Mouse (Mus musculus): ENCODE data around the gene Pdzrn3. TPM values are rescaled to one million over a fixed set of nuclear protein-coding genes. Genes with fewer than 3 reads are reported as not detected.

Pdzrn3 gene
- total and polyA plus RNA-seq, 3 experiments, result 0.08 TPM; not detected in 2

- Histone ChIP-seq H3K4me1 (ENCODE audit: control insufficient read depth in 1 of 2, insufficient read depth in 2 of 2, low read length in 2 of 2) (no peaks in the 10 kb centered on the region), H3K4me3 (ENCODE audit: control insufficient read depth in 1 of 2, insufficient read depth in 1 of 2, low read depth in 2 of 2, low read length in 2 of 2) (no peak overlapping the region), H3K9me3 (replicated peaks; ENCODE audit: insufficient read depth, low read length) (no peaks in the 10 kb centered on the region), H3K27me3 (ENCODE audit: control insufficient read depth in 1 of 2, insufficient read depth in 2 of 2, low read length in 2 of 2) (peaks cover 0 to 1% of the 10 kb centered on the region in 2 experiments; a peak in 3 of 4 replicates), H3K9ac (ENCODE audit: control insufficient read depth, low read depth, low read length, poor library complexity, severe bottlenecking) (no peak overlapping the region), H3K36me3 (ENCODE audit: control insufficient read depth in 1 of 2, insufficient read depth in 2 of 2, low read length in 2 of 2) (no peaks in the 10 kb centered on the region), H3K27ac (ENCODE audit: control insufficient read depth, low read depth, low read length) (no peak overlapping the region), H3K79me2 (ENCODE audit: control insufficient read depth, insufficient read depth, low read length, poor library complexity) (no peaks in the 10 kb centered on the region)
- no peak for DNase-seq (ENCODE audit: low read depth, low spot score)
- no peak for TF ChIP-seq MAX (IDR thresholded peaks at IDR 0.05; ENCODE audit: low read length)
- TF ChIP-seq TBP (IDR thresholded peaks at IDR 0.05; ENCODE audit: low read depth, low read length), result no peak
- TF ChIP-seq SIN3A (IDR thresholded peaks at IDR 0.05; ENCODE audit: low read length), result no peak
- TF ChIP-seq MAZ (IDR thresholded peaks at IDR 0.05; ENCODE audit: low read depth, low read length), result no peak
- TF ChIP-seq USF1 (IDR thresholded peaks at IDR 0.05; ENCODE audit: low read depth, low read length), result no peak
- no peak for TF ChIP-seq TCF12 (IDR thresholded peaks at IDR 0.05; ENCODE audit: low read depth, low read length)
Observed at GRCm38 (mm10) chr6:101254652-101255051, 123.0 kb downstream of the Pdzrn3 start.

DNA sequence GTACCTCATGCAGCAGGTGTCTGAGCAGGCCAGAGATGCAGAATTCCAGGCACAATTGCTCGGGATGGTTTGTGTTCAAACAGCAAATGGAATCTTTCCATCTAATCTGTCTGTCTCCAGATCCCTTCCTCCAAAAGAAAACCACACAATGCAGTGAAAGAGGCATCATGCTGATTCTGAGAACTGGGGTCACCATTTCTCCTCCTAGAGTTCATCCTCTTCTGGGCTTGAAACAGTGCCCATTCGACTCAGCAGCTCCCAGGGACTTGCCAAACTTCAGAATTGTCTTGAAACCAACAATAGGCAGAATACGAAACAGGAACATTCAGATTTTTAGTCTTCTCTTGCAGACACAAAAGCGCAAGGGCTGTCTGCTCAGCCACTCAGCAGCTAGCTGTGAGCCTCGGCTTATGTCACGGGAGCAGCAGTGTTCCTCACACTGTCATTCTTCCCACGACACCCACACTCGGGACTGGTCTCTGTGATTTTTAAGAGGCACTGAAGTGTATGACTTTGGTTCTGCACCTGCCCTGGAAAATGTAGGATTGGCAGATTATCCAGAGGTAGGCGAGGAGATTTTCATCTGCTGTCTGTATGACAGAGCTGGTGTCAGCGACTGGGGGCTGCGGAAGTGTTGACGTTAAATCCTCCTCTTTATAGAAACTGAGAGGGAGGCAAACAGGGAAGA is 125.6 kb downstream of the Pdzrn3 start:
- H3K4me3 ChIP-seq (ENCODE audit: control insufficient read depth in 1 of 2, insufficient read depth in 1 of 2, low read depth in 2 of 2, low read length in 2 of 2), result no peak overlapping the region
- no peaks in the 10 kb centered on the region for H3K9me3 ChIP-seq (replicated peaks; ENCODE audit: insufficient read depth, low read length)
- H3K27ac ChIP-seq (ENCODE audit: control insufficient read depth, low read depth, low read length), result no peak overlapping the region
- no peak for DNase-seq (ENCODE audit: low read depth, low spot score)
- no peaks in the 10 kb centered on the region for H3K4me1 ChIP-seq (ENCODE audit: control insufficient read depth in 1 of 2, insufficient read depth in 2 of 2, low read length in 2 of 2)
- H3K79me2 ChIP-seq (ENCODE audit: control insufficient read depth, insufficient read depth, low read length, poor library complexity), result no peaks in the 10 kb centered on the region
- H3K9ac ChIP-seq (ENCODE audit: control insufficient read depth, low read depth, low read length, poor library complexity, severe bottlenecking), result no peak overlapping the region
- no peaks in the 10 kb centered on the region for H3K36me3 ChIP-seq (ENCODE audit: control insufficient read depth in 1 of 2, insufficient read depth in 2 of 2, low read length in 2 of 2)
- TF ChIP-seq CTCF (IDR thresholded peaks at IDR 0.05 in 2 of 3, conservative IDR thresholded peaks at IDR 0.05 in 1 of 3; ENCODE audit: control insufficient read depth in 1 of 3, insufficient read depth in 1 of 3, low read depth in 2 of 3, low read length in 3 of 3, poor library complexity in 1 of 3, severe bottlenecking in 1 of 3) (no peak), MYB (IDR thresholded peaks at IDR 0.05; ENCODE audit: low read depth, low read length) (no peak), SIN3A (IDR thresholded peaks at IDR 0.05; ENCODE audit: low read length) (no peak), ZKSCAN1 (IDR thresholded peaks at IDR 0.05; ENCODE audit: low read depth, low read length) (no peak), ZNF384 (IDR thresholded peaks at IDR 0.05; ENCODE audit: low read depth, low read length) (no peak), MAZ (IDR thresholded peaks at IDR 0.05; ENCODE audit: low read depth, low read length) (no peak), NELFE (IDR thresholded peaks at IDR 0.05; ENCODE audit: low read depth, low read length) (no peak), MAFK (IDR thresholded peaks at IDR 0.05; ENCODE audit: borderline replicate concordance, low read depth, low read length) (no peak), KAT2A (conservative IDR thresholded peaks at IDR 0.05; ENCODE audit: low read depth, low read length) (no peak), POLR2AphosphoS5 (IDR thresholded peaks at IDR 0.05; ENCODE audit: borderline replicate concordance, low read depth, low read length) (no peak), USF1 (IDR thresholded peaks at IDR 0.05; ENCODE audit: low read depth, low read length) (no peak), CHD1 (IDR thresholded peaks at IDR 0.05; ENCODE audit: low read depth, low read length) (no peak), ELF1 (IDR thresholded peaks at IDR 0.05; ENCODE audit: low read depth, low read length) (no peak), MAX (IDR thresholded peaks at IDR 0.05; ENCODE audit: low read length) (no peak), GATA1 (IDR thresholded peaks at IDR 0.05; ENCODE audit: low read depth, low read length) (no peak), TBP (IDR thresholded peaks at IDR 0.05; ENCODE audit: low read depth, low read length) (no peak), RCOR1 (IDR thresholded peaks at IDR 0.05; ENCODE audit: low read depth, low read length) (no peak), MYC (IDR thresholded peaks at IDR 0.05; ENCODE audit: low read depth, low read length) (no peak), RAD21 (IDR thresholded peaks at IDR 0.05; ENCODE audit: low read depth, low read length) (no peak)
- peaks cover 0 to 1% of the 10 kb centered on the region in 2 experiments; a peak in 3 of 4 replicates for H3K27me3 ChIP-seq (ENCODE audit: control insufficient read depth in 1 of 2, insufficient read depth in 2 of 2, low read length in 2 of 2)
